Mouse (Mus musculus) heart, postnatal 0 days (tissue): ENCODE data around the gene Plpp4.

Experiments used
- CTCF ChIP-seq: IDR thresholded peaks from 2 replicates; pipeline ENCODE4 v1.5.1; 2016; ENCODE audit warnings: antibody characterized with exemption, control low read depth, low read depth
- EP300 ChIP-seq: IDR thresholded peaks from 2 replicates; pipeline ENCODE4 v1.6.1; 2016; ENCODE audit warnings: antibody characterized with exemption, low read depth

DNA sequence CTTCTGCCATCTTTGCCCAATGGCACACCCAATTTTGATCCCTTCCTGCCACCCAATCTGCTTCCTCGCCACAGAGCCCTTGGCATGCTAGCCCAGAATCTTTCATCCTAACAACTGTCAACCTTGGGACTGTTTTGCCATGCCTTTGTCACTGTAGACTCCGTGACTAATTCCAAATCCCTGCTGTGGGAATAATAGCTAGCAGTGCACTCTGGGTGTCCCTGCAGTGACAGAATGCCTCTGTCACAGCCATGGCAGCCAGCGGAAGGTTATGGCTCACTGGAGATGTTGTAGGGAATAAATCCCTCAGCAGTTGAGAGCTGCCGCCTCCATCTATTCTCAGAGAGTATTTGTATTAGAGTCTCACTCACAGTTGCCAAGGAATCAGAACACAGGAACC lies 158.3 kb downstream of the Plpp4 start:
- TF ChIP-seq CTCF: no peak
- TF ChIP-seq EP300: no peak
